Mouse (Mus musculus) limb, embryonic 10.5 days (tissue): Measurements from ENCODE around the gene Krtap4-8. TPM values are rescaled to one million over a fixed set of nuclear protein-coding genes. Genes with fewer than 3 reads are reported as not detected.
"Not testable (repeated sequence)": the region's sequence is repeated elsewhere in the genome, so short reads cannot be mapped to it uniquely, and the experiment has no call there.

Source experiments
- DNase-seq: peaks from one replicate; pipeline ENCODE4 v3.0.0-alpha.2; 2017; ENCODE audit warnings: low spot score
- H3K27ac ChIP-seq: fragments of 300-500 bp; sonication (generic); 2 replicates; pipeline ENCODE4 v1.5.1; 2016; ENCODE audit warnings: mild to moderate bottlenecking
- H3K27me3 ChIP-seq: fragments of 300-500 bp; sonication (generic); 2 replicates; pipeline ENCODE4 v1.6.1; 2016; ENCODE audit warnings: low read depth, mild to moderate bottlenecking; ENCODE audit not compliant: poor library complexity, severe bottlenecking
- H3K36me3 ChIP-seq: fragments of 300-500 bp; sonication (generic); 2 replicates; pipeline ENCODE4 v1.6.1; 2016; ENCODE audit warnings: mild to moderate bottlenecking, moderate library complexity
- H3K4me1 ChIP-seq: fragments of 300-500 bp; sonication (generic); 2 replicates; pipeline ENCODE4 v1.6.1; 2016
- H3K4me3 ChIP-seq: fragments of 300-500 bp; sonication (generic); 2 replicates; pipeline ENCODE4 v1.5.1; 2016; ENCODE audit warnings: mild to moderate bottlenecking, moderate library complexity
- H3K9me3 ChIP-seq: fragments of 300-500 bp; sonication (generic); replicated peaks from 2 replicates; pipeline ENCODE4 v1.6.1; 2016; ENCODE audit warnings: mild to moderate bottlenecking
- WGBS: fragments of 180-500 bp; shearing (Covaris S2); methylation state at CpG from one replicate; pipeline ENCODE4 v1.1.7; 2016; 5-methylcytosine and 5-hydroxymethylcytosine counted together
- polyA plus RNA-seq: library from polyadenylated mRNA; unstranded; fragments of >200 nt; fragmentation: Nextera tagmentation; extraction: Ambion mirVana; gene quantifications from 2 replicates; pipeline ENCODE4 v1.2.1, GENCODE M21; 2016

Krtap4-8 gene
- polyA plus RNA-seq, result not detected in 2 replicates

DNA sequence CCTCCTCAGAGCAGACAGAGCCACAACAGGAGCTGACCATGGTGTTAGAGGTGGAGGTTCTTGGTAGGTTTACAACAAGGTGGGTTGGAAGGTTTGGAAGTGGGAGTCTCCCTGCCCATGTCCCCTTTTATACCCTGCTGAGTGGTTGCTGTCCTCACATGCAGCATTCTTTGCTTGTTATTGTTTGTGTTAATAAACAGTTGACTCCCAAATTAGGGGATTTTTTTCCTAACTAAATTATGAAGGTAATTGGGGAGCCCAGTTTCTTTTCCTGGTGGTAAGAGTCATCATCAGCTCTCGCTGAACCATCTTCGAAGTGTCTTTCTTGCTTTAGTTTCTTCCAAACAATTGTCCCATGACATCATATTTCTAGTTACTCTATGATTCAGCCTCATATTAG lies at the start of gene Krtap4-8:
Gene Krtap4-8, minus strand, starts transcription at position 101 of the 400 bp plus-strand sequence.
- DNase-seq, result no peak
- Histone ChIP-seq H3K27me3 (no peaks in the 10 kb centered on the region), H3K4me1 (peaks cover 10% of the 10 kb centered on the region), H3K4me3 (no peak within 1 kb of the TSS), H3K36me3 (no peaks in the 10 kb centered on the region), H3K9me3 (no peaks in the 10 kb centered on the region), H3K27ac (no peak within 1 kb of the TSS)
- WGBS, result 92% methylated on average over 2 of the region's 2 CpGs

DNA sequence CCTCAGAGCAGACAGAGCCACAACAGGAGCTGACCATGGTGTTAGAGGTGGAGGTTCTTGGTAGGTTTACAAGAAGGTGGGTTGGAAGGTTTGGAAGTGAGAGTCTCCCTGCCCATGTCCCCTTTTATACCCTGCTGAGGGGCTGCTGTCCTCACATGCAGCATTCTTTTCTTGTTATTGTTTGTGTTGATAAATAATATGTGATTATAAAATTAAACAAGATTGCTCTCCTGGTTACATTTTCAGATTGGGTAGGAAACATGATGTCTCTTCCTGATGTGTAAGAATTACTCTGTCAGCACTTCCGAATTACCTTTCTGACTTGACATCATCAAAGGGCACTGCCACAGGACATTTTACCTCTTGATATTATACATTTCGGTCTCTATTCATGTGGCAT lies 35.1 kb upstream of the Krtap4-8 start, which contains the start of gene Gm11564:
Gene Gm11564, minus strand, starts transcription at position 101 of the 400 bp plus-strand sequence.
- H3K4me1 ChIP-seq, H3K4me3 ChIP-seq, H3K27ac ChIP-seq, H3K27me3 ChIP-seq, H3K9me3 ChIP-seq, H3K36me3 ChIP-seq, DNase-seq: not testable (repeated sequence)
- whole genome bisulfite sequencing, result 95% methylated on average over 2 of the region's 2 CpGs

DNA sequence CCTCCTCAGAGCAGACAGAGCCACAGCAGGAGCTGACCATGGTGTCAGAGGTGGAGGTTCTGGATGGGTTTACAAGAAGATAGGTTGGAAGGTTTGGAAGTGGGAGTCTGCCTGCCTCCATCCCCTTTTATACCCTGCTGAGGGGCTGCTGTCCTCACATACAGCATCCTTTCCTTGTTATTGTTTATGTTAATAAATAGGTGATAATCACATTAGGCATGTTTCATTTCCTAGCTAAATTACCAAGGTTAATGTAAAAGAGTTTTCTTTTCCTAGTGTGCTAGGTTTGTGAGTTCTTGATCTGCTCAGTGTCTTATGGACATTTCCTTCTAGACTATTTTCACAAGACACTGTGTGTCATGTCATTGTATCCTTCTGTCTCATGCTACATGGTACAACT lies 29.3 kb upstream of the Krtap4-8 start, which contains the start of gene Krtap4-13:
Gene Krtap4-13, minus strand, starts transcription at position 101 of the 400 bp plus-strand sequence.
- H3K4me3 ChIP-seq, DNase-seq, H3K4me1 ChIP-seq, H3K27me3 ChIP-seq, H3K27ac ChIP-seq, H3K9me3 ChIP-seq, H3K36me3 ChIP-seq: not testable (repeated sequence)

DNA sequence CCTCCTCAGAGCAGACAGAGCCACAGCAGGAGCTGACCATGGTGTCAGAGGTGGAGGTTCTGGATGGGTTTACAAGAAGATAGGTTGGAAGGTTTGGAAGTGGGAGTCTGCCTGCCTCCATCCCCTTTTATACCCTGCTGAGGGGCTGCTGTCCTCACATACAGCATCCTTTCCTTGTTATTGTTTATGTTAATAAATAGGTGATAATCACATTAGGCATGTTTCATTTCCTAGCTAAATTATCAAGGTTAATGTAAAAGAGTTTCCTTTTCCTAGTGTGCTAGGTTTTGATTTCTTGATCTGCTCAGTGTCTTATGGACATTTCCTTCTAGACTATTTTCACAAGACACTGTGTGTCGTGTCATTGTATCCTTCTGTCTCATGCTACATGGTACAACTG lies 23.8 kb upstream of the Krtap4-8 start, which contains the start of gene Gm11554:
Gene Gm11554, minus strand, starts transcription at position 101 of the 400 bp plus-strand sequence.
- H3K27ac ChIP-seq, H3K4me1 ChIP-seq, H3K27me3 ChIP-seq, H3K36me3 ChIP-seq, DNase-seq, H3K4me3 ChIP-seq, H3K9me3 ChIP-seq: not testable (repeated sequence)
- no CpG with 5 or more reads among the region's 1 CpGs for WGBS

DNA sequence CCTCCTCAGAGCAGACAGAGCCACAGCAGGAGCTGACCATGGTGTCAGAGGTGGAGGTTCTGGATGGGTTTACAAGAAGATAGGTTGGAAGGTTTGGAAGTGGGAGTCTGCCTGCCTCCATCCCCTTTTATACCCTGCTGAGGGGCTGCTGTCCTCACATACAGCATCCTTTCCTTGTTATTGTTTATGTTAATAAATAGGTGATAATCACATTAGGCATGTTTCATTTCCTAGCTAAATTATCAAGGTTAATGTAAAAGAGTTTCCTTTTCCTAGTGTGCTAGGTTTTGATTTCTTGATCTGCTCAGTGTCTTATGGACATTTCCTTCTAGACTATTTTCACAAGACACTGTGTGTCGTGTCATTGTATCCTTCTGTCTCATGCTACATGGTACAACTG lies 18.3 kb upstream of the Krtap4-8 start, which contains the start of gene Gm11569:
Gene Gm11569, minus strand, starts transcription at position 101 of the 400 bp plus-strand sequence.
- WGBS, result no CpG with 5 or more reads among the region's 1 CpGs
- not testable (repeated sequence) for H3K4me1 ChIP-seq, H3K27ac ChIP-seq, H3K36me3 ChIP-seq, H3K4me3 ChIP-seq, H3K27me3 ChIP-seq, DNase-seq, H3K9me3 ChIP-seq

DNA sequence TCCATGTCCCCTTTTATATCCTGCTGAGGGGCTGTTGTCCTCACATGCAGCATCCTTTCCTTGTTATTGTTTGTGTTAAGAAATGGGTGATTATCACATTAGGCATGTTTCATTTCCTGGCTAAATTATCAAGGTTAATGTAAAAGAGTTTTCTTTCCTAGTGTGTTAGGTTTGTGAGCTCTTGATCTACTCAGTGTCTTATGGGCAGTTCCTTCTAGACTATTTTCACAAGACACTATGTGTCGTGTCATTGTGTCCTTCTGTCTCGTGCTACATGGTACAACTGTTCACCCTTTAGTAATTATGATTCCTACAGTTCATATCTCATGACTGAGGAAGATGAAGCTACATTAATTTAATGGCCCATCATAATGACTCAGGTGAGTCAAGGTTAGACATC lies 12.9 kb upstream of the Krtap4-8 start, which contains the start of gene Gm11596:
Gene Gm11596, minus strand, starts transcription at position 101 of the 400 bp plus-strand sequence.
- WGBS, result 86% methylated on average over 2 of the region's 2 CpGs

DNA sequence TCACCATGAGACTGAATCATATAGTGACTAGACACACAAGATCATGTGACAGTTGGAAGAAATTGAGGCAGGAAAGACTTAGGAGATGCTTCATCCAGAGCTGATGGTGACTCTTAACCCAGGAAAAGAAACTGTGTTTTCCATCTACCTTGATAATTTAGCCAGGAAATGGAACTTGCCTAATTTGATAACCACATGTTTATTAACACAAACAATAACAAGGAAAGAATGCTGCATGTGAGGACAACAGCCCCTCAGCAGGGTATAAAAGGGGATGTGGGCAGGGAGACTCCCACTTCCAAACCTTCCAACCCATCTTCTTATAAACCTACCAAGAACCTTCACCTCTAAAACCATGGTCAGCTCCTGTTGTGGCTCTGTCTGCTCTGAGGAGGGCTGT lies 4.4 kb upstream of the Krtap4-8 start, which contains the start of gene Krtap4-9:
Gene Krtap4-9, plus strand, starts transcription at position 301 of the 400 bp plus-strand sequence.
- H3K36me3 ChIP-seq, H3K27ac ChIP-seq, H3K4me3 ChIP-seq, H3K4me1 ChIP-seq, H3K9me3 ChIP-seq, DNase-seq, H3K27me3 ChIP-seq: not testable (repeated sequence)

More for the DNA sequence above, 12.9 kb upstream of the Krtap4-8 start, which contains the start of gene Gm11596:
- Histone ChIP-seq H3K4me1 (no peaks in the 10 kb centered on the region), H3K27ac (no peak within 1 kb of the TSS), H3K9me3 (no peaks in the 10 kb centered on the region), H3K4me3 (no peak within 1 kb of the TSS), H3K36me3 (no peaks in the 10 kb centered on the region), H3K27me3 (no peaks in the 10 kb centered on the region)
- no peak for DNase-seq

DNA sequence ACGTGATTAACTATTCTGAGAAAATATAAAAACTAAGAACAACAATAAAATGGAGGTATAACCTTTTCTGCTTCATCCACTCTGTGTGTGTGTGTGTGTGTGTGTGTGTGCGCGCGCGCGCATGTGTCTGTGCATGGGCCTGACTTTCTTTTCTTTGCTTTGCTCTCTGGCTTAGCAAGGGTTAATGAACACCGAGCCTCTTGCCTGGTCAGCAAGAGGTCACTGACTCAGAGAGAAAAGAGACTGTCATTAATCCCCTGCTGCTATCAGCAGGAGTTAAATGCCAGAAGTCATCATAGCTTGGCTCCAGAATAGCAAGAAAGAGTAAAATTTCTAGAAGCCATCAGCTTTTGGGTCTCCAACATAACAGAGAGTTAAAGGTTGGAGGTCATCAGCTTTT lies 2.1 kb downstream of the Krtap4-8 start:
- no peaks in the 10 kb centered on the region for H3K27me3 ChIP-seq
- DNase-seq, result no peak
- 65% methylated on average over 7 of the region's 7 CpGs for WGBS
- H3K36me3 ChIP-seq, result no peaks in the 10 kb centered on the region
- no peaks in the 10 kb centered on the region for H3K9me3 ChIP-seq
- peaks cover 10% of the 10 kb centered on the region for H3K4me1 ChIP-seq
- no peak overlapping the region for H3K27ac ChIP-seq
- H3K4me3 ChIP-seq, result no peak overlapping the region

DNA sequence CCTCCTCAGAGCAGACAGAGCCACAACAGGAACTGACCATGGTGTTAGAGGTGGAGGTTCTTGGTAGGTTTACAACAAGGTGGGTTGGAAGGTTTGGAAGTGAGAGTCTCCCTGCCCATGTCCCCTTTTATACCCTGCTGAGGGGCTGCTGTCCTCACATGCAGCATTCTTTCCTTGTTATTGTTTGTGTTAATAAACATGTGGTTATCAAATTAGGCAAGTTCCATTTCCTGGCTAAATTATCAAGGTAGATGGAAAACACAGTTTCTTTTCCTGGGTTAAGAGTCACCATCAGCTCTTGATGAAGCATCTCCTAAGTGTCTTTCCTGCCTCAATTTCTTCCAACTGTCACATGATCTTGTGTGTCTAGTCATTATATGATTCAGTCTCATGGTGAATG lies 7.7 kb downstream of the Krtap4-8 start, which contains the start of gene Gm11595:
Gene Gm11595, minus strand, starts transcription at position 101 of the 400 bp plus-strand sequence.
- H3K4me1 ChIP-seq, DNase-seq, H3K27ac ChIP-seq, H3K27me3 ChIP-seq, H3K9me3 ChIP-seq, H3K36me3 ChIP-seq, H3K4me3 ChIP-seq: not testable (repeated sequence)

DNA sequence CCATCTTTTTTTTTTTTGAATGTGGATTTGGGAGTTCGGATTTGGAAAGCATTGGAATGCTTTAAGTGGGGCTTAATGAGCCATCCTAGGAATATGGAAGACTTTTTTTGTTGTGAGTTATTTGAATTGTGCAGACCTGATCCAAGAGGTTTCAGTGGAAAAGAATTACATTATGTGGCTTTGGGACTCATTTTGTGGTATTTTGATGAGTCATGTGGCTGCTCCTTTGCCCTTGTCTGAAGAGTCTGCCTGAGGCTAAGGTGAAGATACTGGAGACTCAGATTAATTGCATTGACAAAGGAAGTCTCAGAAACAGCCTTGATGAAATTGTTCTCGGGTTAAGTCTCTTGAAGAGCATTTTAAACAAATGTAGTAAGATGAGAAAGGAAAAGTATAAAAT lies 12.1 kb downstream of the Krtap4-8 start:
- Histone ChIP-seq H3K27ac (no peak overlapping the region), H3K4me1 (no peaks in the 10 kb centered on the region), H3K36me3 (no peaks in the 10 kb centered on the region), H3K27me3 (no peaks in the 10 kb centered on the region), H3K9me3 (no peaks in the 10 kb centered on the region), H3K4me3 (no peak overlapping the region)
- DNase-seq, result no peak
- 81% methylated on average over 2 of the region's 2 CpGs for WGBS

DNA sequence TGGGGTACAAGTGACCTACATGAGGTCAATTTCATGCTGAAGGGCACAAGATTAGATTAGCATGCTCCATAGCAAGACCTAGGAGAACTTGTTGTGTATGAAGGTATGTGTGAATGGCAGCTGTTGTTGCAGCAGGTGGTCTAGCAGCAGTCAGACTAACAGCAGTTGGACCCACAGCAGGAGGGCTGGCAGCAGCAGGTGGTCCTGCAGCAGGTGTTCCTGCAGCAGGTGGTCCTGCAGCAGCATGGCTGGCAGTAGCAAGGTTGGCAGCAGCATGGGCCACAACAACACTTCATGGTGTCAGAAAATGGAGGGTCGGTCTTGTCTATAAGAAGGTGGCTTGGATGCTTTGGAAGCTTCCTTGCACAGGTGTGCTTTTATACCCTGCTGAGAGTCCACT lies 21.6 kb downstream of the Krtap4-8 start:
- 87% methylated on average over 1 of the region's 1 CpGs for WGBS
- Histone ChIP-seq H3K9me3 (no peaks in the 10 kb centered on the region), H3K4me3 (no peak overlapping the region), H3K36me3 (no peaks in the 10 kb centered on the region), H3K4me1 (no peaks in the 10 kb centered on the region), H3K27me3 (no peaks in the 10 kb centered on the region), H3K27ac (no peak overlapping the region)
- DNase-seq, result no peak

DNA sequence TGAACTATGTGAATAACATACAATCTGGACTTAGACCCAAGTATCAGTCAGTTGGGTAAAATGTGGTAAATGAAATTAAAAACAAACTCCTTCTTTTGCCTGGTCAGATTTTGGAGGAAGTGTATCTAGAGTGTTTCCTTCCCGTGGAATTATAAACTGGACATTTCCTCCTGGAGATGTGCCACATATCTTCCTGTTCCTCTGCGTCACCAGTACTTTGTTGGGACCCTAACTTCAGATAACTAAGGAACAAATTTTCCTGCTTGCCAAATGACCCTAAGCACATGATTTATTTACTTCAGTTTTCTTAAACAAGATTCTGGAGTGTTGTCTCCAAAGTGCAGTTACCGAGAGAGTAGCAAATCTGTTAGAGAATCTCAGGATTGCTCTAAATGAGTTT lies 36.5 kb downstream of the Krtap4-8 start:
- Histone ChIP-seq H3K9me3 (no peaks in the 10 kb centered on the region), H3K27ac (no peak overlapping the region), H3K27me3 (no peaks in the 10 kb centered on the region), H3K4me1 (no peaks in the 10 kb centered on the region), H3K4me3 (no peak overlapping the region), H3K36me3 (no peaks in the 10 kb centered on the region)
- no peak for DNase-seq
- WGBS, result 95% methylated on average over 3 of the region's 3 CpGs

DNA sequence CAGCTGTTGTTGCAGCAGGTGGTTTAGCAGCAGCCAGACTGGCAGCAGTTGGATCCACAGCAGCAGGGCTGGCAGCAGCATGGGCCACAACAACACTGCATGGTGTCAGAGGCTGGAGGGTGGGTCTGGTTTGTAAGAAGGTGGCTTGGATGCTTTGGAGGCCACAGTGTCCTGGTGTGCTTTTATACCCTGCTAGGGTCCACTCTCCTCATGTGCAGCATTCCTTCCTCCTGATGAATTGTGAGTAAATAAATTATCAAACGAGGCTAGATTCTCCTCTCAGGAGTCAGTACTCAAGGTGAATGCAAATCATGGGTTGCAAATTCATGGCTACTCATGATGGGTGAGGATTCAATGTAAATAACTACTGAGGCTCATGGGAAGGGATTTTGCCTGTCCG lies 46.3 kb downstream of the Krtap4-8 start, which contains the start of gene Gm14180:
Gene Gm14180, minus strand, starts transcription at position 101 of the 400 bp plus-strand sequence.
- no peak for DNase-seq
- H3K27ac ChIP-seq, result no peak within 1 kb of the TSS
- no peaks in the 10 kb centered on the region for H3K36me3 ChIP-seq
- H3K4me1 ChIP-seq, result no peaks in the 10 kb centered on the region
- no peaks in the 10 kb centered on the region for H3K9me3 ChIP-seq
- no peaks in the 10 kb centered on the region for H3K27me3 ChIP-seq
- 70% methylated on average over 2 of the region's 2 CpGs for WGBS
- H3K4me3 ChIP-seq, result no peak within 1 kb of the TSS
